Mouse (Mus musculus) liver, embryonic 11.5 days (tissue): ENCODE data around the gene Ifrd2. TPM values are rescaled to one million over a fixed set of nuclear protein-coding genes. Genes with fewer than 3 reads are reported as not detected.
A peak's percentile ranks its signal among the peaks of the same experiment; 100 is the strongest.

Source experiments
- ATAC-seq: fragments of 200-750 bp; cut with Nextera tagmentation; replicated peaks from 2 replicates; pipeline ENCODE4 v1.8.0; 2017; ENCODE audit warnings: moderate number of reproducible peaks, mild to moderate bottlenecking, moderate TSS enrichment, moderate library complexity; ENCODE audit not compliant: low FRiP score
- DNase-seq: peaks from one replicate; pipeline ENCODE4 v3.0.0-alpha.2; 2017; ENCODE audit warnings: low spot score
- H3K27ac ChIP-seq: fragments of 300-500 bp; sonication (generic); 2 replicates; pipeline ENCODE4 v1.5.1; 2014; ENCODE audit warnings: mild to moderate bottlenecking, low read depth, low read length, control low read depth
- H3K27me3 ChIP-seq: fragments of 300-500 bp; sonication (generic); replicated peaks from 2 replicates; pipeline ENCODE4 v1.6.1; 2014; ENCODE audit warnings: low read length, mixed read lengths; ENCODE audit not compliant: control insufficient read depth, insufficient read depth
- H3K36me3 ChIP-seq: fragments of 300-500 bp; sonication (generic); 2 replicates; pipeline ENCODE4 v1.6.1; 2014; ENCODE audit warnings: mild to moderate bottlenecking, low read length, moderate library complexity, mixed read lengths; ENCODE audit not compliant: control insufficient read depth, insufficient read depth
- H3K4me1 ChIP-seq: fragments of 300-500 bp; sonication (generic); replicated peaks from 2 replicates; pipeline ENCODE4 v1.6.1; 2014; ENCODE audit warnings: low read length, mixed read lengths; ENCODE audit not compliant: control insufficient read depth, insufficient read depth
- H3K4me2 ChIP-seq: fragments of 300-500 bp; sonication (generic); 2 replicates; pipeline ENCODE4 v1.6.1; 2014; ENCODE audit warnings: mild to moderate bottlenecking, control low read depth, moderate library complexity
- H3K4me3 ChIP-seq: fragments of 300-500 bp; sonication (generic); 2 replicates; pipeline ENCODE4 v1.5.1; 2014; ENCODE audit warnings: low read depth, low read length, control low read depth
- H3K9ac ChIP-seq: fragments of 300-500 bp; sonication (generic); 2 replicates; pipeline ENCODE4 v1.6.1; 2014; ENCODE audit warnings: low read depth, low read length, control low read depth
- H3K9me3 ChIP-seq: fragments of 300-500 bp; sonication (generic); 2 replicates; pipeline ENCODE4 v1.6.1; 2016; ENCODE audit warnings: low read length, inconsistent platforms, mixed read lengths; ENCODE audit not compliant: control insufficient read depth
- WGBS: fragments of 180-500 bp; shearing (Covaris S2); extraction: QIAGEN DNeasy Blood & Tissue Kit; methylation state at CpG from one replicate; pipeline ENCODE4 v1.1.7; 2014; 5-methylcytosine and 5-hydroxymethylcytosine counted together
- polyA plus RNA-seq: library from polyadenylated mRNA; unstranded; fragments of >200 nt; fragmentation: Nextera tagmentation; extraction: Ambion mirVana; gene quantifications from 2 replicates; pipeline ENCODE4 v1.2.1, GENCODE M21; 2014

Gene Ifrd2
- polyA plus RNA-seq, 1 experiment from 2014 or later: 219 TPM

- peaks cover 29% of the 10 kb centered on the region for H3K36me3 ChIP-seq
- peaks cover 24% of the 10 kb centered on the region for H3K27me3 ChIP-seq
- H3K4me2 ChIP-seq: no peak overlapping the region
- H3K9ac ChIP-seq: no peak overlapping the region
- H3K4me3 ChIP-seq: no peak overlapping the region
- no peaks in the 10 kb centered on the region for H3K9me3 ChIP-seq
- DNase-seq (no peak), ATAC-seq (no peak)
- no peaks in the 10 kb centered on the region; the same call in 1 of the 2 replicates for H3K4me1 ChIP-seq
- WGBS: 81% methylated on average over 11 of the region's 11 CpGs
- H3K27ac ChIP-seq: no peak overlapping the region
These were observed 9.5 kb downstream of the Ifrd2 start for GRCm38 (mm10) chr9:107596619-107597569.

GRCm38 (mm10) chr9:107598385-107598784, 10.9 kb downstream of the Ifrd2 start:
- ATAC-seq: no peak
- 66% methylated on average over 5 of the region's 5 CpGs for WGBS
- H3K36me3 ChIP-seq: peaks cover 16% of the 10 kb centered on the region

GRCm38 (mm10) chr9:107599433-107599832, 12.0 kb downstream of the Ifrd2 start:
- ATAC-seq (no peak), DNase-seq (no peak)
- 81% methylated on average over 9 of the region's 9 CpGs for WGBS
- Histone ChIP-seq H3K4me3 (no peak overlapping the region), H3K9ac (no peak overlapping the region), H3K27me3 (peaks cover 24% of the 10 kb centered on the region), H3K9me3 (no peaks in the 10 kb centered on the region), H3K4me2 (no peak overlapping the region), H3K36me3 (peaks cover 7% of the 10 kb centered on the region; the same call in 1 of the 2 replicates), H3K27ac (no peak overlapping the region), H3K4me1 (peaks cover 4% of the 10 kb centered on the region; the same call in 1 of the 2 replicates)

More at GRCm38 (mm10) chr9:107598385-107598784, 10.9 kb downstream of the Ifrd2 start:
- Histone ChIP-seq H3K4me2 (no peak overlapping the region), H3K4me3 (no peak overlapping the region), H3K27ac (no peak overlapping the region), H3K9ac (no peak overlapping the region), H3K9me3 (no peaks in the 10 kb centered on the region), H3K27me3 (peaks cover 24% of the 10 kb centered on the region), H3K4me1 (peaks cover 4% of the 10 kb centered on the region; the same call in 1 of the 2 replicates)
- no peak for DNase-seq

DNA sequence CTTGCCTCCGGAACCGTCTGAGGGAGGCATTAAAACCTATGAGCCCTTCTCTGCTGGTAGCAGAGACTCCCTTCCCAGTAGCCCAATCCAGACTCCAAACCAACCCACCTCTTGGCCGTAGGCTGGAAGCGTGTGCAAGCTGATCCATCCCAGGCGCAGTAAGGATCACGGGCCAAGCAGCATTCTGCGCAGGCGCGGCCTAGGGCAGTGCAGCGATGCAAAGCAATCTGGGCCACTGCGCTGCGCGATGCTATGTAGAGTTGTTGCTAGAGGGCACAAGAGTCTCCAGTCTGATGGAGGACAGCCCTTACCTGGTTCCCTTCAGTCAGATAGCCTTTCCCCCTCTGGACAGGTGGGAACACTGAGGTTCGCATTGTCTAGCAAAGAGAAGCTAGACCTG, 12.4 kb downstream of the Ifrd2 start:
- no peak overlapping the region for H3K27ac ChIP-seq
- no peak overlapping the region for H3K4me2 ChIP-seq
- peaks cover 4% of the 10 kb centered on the region for H3K4me1 ChIP-seq
- no peak overlapping the region for H3K9ac ChIP-seq
- ATAC-seq: no peak
- peaks cover 24% of the 10 kb centered on the region for H3K27me3 ChIP-seq
- DNase-seq: no peak
- no peaks in the 10 kb centered on the region for H3K9me3 ChIP-seq
- 64% methylated on average over 14 of the region's 14 CpGs for whole genome bisulfite sequencing
- H3K4me3 ChIP-seq: no peak overlapping the region
- H3K36me3 ChIP-seq: peaks cover 3% of the 10 kb centered on the region; the same call in 1 of the 2 replicates

GRCm38 (mm10) chr9:107600745-107601144, 13.3 kb downstream of the Ifrd2 start:
- 70% methylated on average over 12 of the region's 12 CpGs for WGBS
- H3K36me3 ChIP-seq: peaks cover 2% of the 10 kb centered on the region; the same call in 1 of the 2 replicates
- H3K4me1 ChIP-seq: peaks cover 8% of the 10 kb centered on the region
- H3K9me3 ChIP-seq: no peaks in the 10 kb centered on the region
- peaks cover 24% of the 10 kb centered on the region for H3K27me3 ChIP-seq
- H3K4me2 ChIP-seq: no peak overlapping the region
- H3K4me3 ChIP-seq: no peak overlapping the region
- H3K9ac ChIP-seq: no peak overlapping the region
- DNase-seq: no peak
- no peak for ATAC-seq
- no peak overlapping the region for H3K27ac ChIP-seq

DNA sequence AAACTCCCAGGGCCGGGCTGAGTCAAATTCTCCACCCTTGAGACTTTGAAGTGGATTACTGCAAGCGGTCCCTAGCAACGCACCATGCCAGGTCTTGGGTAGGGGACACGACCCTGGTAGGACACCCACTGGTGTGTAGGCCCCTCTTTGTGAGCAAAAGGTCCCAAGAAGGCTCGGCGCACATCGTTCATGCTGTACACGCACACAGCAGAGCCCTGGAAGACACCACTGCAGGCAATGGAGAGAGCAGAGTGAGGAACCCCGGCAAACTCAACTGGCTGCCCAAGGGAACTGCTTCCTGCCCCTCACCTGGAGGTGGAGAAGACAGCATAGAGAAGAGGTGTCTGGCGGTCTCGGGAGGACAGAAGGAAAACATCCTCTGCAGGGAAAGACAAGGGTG, 13.8 kb downstream of the Ifrd2 start:
- H3K36me3 ChIP-seq: no peaks in the 10 kb centered on the region
- H3K27ac ChIP-seq: no peak overlapping the region
- no peaks in the 10 kb centered on the region for H3K9me3 ChIP-seq
- WGBS: 85% methylated on average over 11 of the region's 11 CpGs
- no peak overlapping the region for H3K9ac ChIP-seq
- no peak for ATAC-seq
- no peak for DNase-seq
- no peak overlapping the region for H3K4me3 ChIP-seq
- H3K4me1 ChIP-seq: peaks cover 8% of the 10 kb centered on the region
- no peak overlapping the region for H3K4me2 ChIP-seq
- H3K27me3 ChIP-seq: peaks cover 24% of the 10 kb centered on the region

DNA sequence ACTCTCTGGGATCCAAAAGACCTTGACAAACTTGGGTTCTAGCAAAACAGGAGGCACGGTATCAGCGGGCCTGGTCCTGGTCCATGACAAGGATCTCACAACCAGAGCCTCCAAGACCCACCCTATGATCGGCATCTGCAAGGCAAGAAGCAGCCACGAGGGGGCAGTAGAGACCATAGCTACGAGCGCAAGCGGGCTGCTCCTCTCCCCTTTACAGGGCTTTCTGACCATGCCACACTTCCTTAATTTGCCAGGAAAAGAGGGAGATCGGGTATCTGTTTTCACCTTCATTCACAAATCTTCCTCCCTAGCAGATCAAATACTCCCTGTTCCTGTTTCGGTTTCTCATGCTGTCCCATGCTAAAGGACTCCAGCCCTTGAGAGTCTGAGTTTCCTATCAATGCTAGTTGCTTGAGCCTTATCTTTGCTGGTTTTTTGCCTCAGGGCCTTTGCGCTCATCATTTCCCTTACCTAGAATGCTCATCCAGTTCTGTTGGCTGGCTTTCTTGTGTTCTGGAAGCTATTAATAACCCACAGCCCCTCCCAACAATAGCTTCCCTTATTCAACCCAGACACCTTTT, 14.7 kb downstream of the Ifrd2 start:
- Histone ChIP-seq H3K27ac (no peak overlapping the region), H3K9me3 (no peaks in the 10 kb centered on the region), H3K4me2 (peak overlapping the region; percentile 44), H3K4me3 (peak overlapping the region; percentile 18; the same call in 1 of the 2 replicates), H3K9ac (no peak overlapping the region), H3K4me1 (peaks cover 10% of the 10 kb centered on the region), H3K27me3 (peaks cover 24% of the 10 kb centered on the region), H3K36me3 (no peaks in the 10 kb centered on the region)
- ATAC-seq: peak; percentile 69
- 7% methylated on average over 10 of the region's 10 CpGs for WGBS
- DNase-seq: peak; percentile 91

DNA sequence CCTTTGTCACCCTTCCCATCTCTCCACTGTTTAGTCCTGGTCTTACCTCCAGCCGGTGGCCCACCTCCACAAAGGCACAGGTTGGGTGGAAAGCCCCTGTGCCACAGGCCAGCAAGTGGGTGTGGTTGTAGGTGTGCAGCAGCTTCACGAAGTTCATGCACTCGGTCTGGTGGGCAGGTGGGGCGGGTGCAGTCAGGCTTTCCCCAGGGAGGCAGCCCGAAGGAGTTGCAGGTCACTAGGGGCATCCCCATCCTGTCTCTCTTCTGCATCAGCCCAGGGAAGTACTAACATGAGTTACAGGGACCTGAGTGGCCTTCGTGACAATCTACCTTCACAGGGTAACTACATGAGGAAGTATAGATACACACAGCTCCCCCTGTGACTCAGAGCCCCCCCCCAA, 15.8 kb downstream of the Ifrd2 start:
- ATAC-seq (no peak), DNase-seq (no peak)
- Histone ChIP-seq H3K9ac (no peak overlapping the region), H3K36me3 (no peaks in the 10 kb centered on the region), H3K4me1 (peaks cover 15% of the 10 kb centered on the region), H3K4me3 (no peak overlapping the region), H3K9me3 (no peaks in the 10 kb centered on the region), H3K27me3 (peaks cover 24% of the 10 kb centered on the region), H3K27ac (no peak overlapping the region), H3K4me2 (no peak overlapping the region)
- WGBS: 72% methylated on average over 6 of the region's 6 CpGs
